Comparison of ENCODE assay signal across 9 mouse cellular contexts in genomic region chr6:54917523-54917922, GRCm38 (mm10). TPM values are rescaled to one million over a fixed set of nuclear protein-coding genes. Genes with fewer than 3 reads are reported as not detected.
DNase-seq lines count a peak whose midpoint lies in the region; ATAC-seq and TF ChIP-seq lines count a peak whose summit lies in the region.
"Had no signal": no experiment of that assay in that cellular context is flagged by ENCODE, and none has a peak within 500 bp of the region (broad histone marks: within the 10 kb centered on the region; RNA-seq: fewer than 3 reads in every experiment).

No protein-coding gene starts in this region.

- no peaks in the 10 kb centered on the region for H3K36me3 ChIP-seq in intestine, embryonic 15.5 days
- H3K36me3 ChIP-seq in limb, embryonic 13.5 days, result no peaks in the 10 kb centered on the region
- H3K36me3 ChIP-seq: hindbrain, embryonic 15.5 days had no signal

- no peaks in the 10 kb centered on the region for H3K4me1 ChIP-seq in embryonic fibroblast, embryonic 13.5 days (ENCODE audit: control insufficient read depth, insufficient read depth, low read length)
- H3K4me1 ChIP-seq in intestine, embryonic 15.5 days (replicated peaks), result no peaks in the 10 kb centered on the region
- H3K4me1 ChIP-seq in limb, embryonic 13.5 days, result no peaks in the 10 kb centered on the region
- H3K4me1 ChIP-seq: hindbrain, embryonic 15.5 days had no signal

- TF ChIP-seq POLR2A in embryonic fibroblast, embryonic 13.5 days (IDR thresholded peaks at IDR 0.05; ENCODE audit: low read depth, low read length), result no peak

- no peak overlapping the region for H3K27ac ChIP-seq in embryonic fibroblast, embryonic 13.5 days (ENCODE audit: insufficient read depth, low read length)
- no peak overlapping the region for H3K27ac ChIP-seq in intestine, embryonic 15.5 days
- H3K27ac ChIP-seq in limb, embryonic 13.5 days, result no peak overlapping the region
- H3K27ac ChIP-seq: hindbrain, embryonic 15.5 days had no signal

- peak; percentile 33 to 46 for DNase-seq in urinary bladder, adult 18-20 months (ENCODE audit: low spot score in 2 of 2)
- no peak for DNase-seq in urinary bladder, postnatal 10 days (ENCODE audit: low spot score)
- peak; percentile 74 for DNase-seq in adrenal gland, postnatal 10 days
- DNase-seq in right cerebral cortex, postnatal 10 days (ENCODE audit: low spot score in 2 of 2), result peak; percentile 46 to 62

- H3K27me3 ChIP-seq in intestine, embryonic 15.5 days (replicated peaks), result no peaks in the 10 kb centered on the region
- no peaks in the 10 kb centered on the region for H3K27me3 ChIP-seq in limb, embryonic 13.5 days
- H3K27me3 ChIP-seq: hindbrain, embryonic 15.5 days had no signal

- WGBS in intestine, embryonic 15.5 days, result 43% methylated on average over 4 of the region's 4 CpGs
- 25% methylated on average over 4 of the region's 4 CpGs for WGBS in limb, embryonic 13.5 days

- no peaks in the 10 kb centered on the region for H3K9me3 ChIP-seq in intestine, embryonic 15.5 days
- H3K9me3 ChIP-seq in limb, embryonic 13.5 days, result no peaks in the 10 kb centered on the region
- H3K9me3 ChIP-seq: hindbrain, embryonic 15.5 days had no signal

- TF ChIP-seq CTCF in embryonic fibroblast, embryonic 13.5 days (IDR thresholded peaks at IDR 0.05; ENCODE audit: borderline replicate concordance, insufficient read depth, low read length), result peak; percentile 41; the same call in 1 of the 2 replicates

- no peak overlapping the region for H3K4me2 ChIP-seq in intestine, embryonic 15.5 days (replicated peaks)
- H3K4me2 ChIP-seq in limb, embryonic 13.5 days (replicated peaks), result no peak overlapping the region
- H3K4me2 ChIP-seq: hindbrain, embryonic 15.5 days had no signal

- H3K9ac ChIP-seq in intestine, embryonic 15.5 days, result no peak overlapping the region
- no peak overlapping the region for H3K9ac ChIP-seq in limb, embryonic 13.5 days
- H3K9ac ChIP-seq: hindbrain, embryonic 15.5 days had no signal

- 0 out of 2 replicates have a peak, but pooled peaks have one; percentile 39 for ATAC-seq in intestine, embryonic 15.5 days
- peak; percentile 28; the same call in 1 of the 2 replicates for ATAC-seq in limb, embryonic 13.5 days (ENCODE audit: low FRiP score, low read depth)
- ATAC-seq in erythroid progenitor cell, adult 5-6 weeks (replicated peaks; ENCODE audit: low FRiP score, poor library complexity, severe bottlenecking), result no peak

- no peak overlapping the region for H3K4me3 ChIP-seq in embryonic fibroblast, embryonic 13.5 days (ENCODE audit: insufficient read depth, low read length)
- no peak overlapping the region for H3K4me3 ChIP-seq in intestine, embryonic 15.5 days (replicated peaks)
- no peak overlapping the region for H3K4me3 ChIP-seq in limb, embryonic 13.5 days
- H3K4me3 ChIP-seq: hindbrain, embryonic 15.5 days had no signal

RNA-seq across cellular contexts. Expression of gene Nod1, which starts 54.9 kb away (rescaled TPM):
- total RNA-seq in adrenal gland, postnatal 10 days (2021), result 10 to 100 TPM in 1 of 2 experiments, 1 to 10 TPM in 1; 8.9 to 13.7 TPM
- polyA plus RNA-seq in embryonic fibroblast, embryonic 13.5 days (2011; ENCODE audit: insufficient read length, low read depth, missing spikeins), result 5.9 and 7.3 TPM in 2 replicates
- 4.8 and 5.5 TPM in 2 replicates for polyA plus RNA-seq in intestine, embryonic 15.5 days (2015; fragmentation: Nextera tagmentation; extraction: Ambion mirVana)
- 4.9 and 5.9 TPM in 2 replicates for polyA plus RNA-seq in limb, embryonic 13.5 days (2015; fragmentation: Nextera tagmentation; extraction: Ambion mirVana)
- 1.8 and 16.3 TPM in 2 replicates for total RNA-seq in erythroid progenitor cell, adult 5-6 weeks (2015; ENCODE audit: low replicate concordance)
- 0.98 and 2.3 TPM in 2 replicates for total RNA-seq in erythroid progenitor cell, adult 5-6 weeks (2017; ENCODE audit: low replicate concordance)
